In genomic region chr5:137039453-137039852, GRCm38 (mm10) we compare ENCODE assay signal across 21 mouse cellular contexts. TPM values are rescaled to one million over a fixed set of nuclear protein-coding genes. Genes with fewer than 3 reads are reported as not detected.
"Had no signal": no experiment of that assay in that cellular context is flagged by ENCODE, and none has a peak within 500 bp of the region (broad histone marks: within the 10 kb centered on the region; RNA-seq: fewer than 3 reads in every experiment).

No protein-coding gene starts in this region.

- DNase-seq: liver, postnatal 0 days; lung, adult 2 months; lung, postnatal 14 days; lung, postnatal 36 days; right cerebral cortex, postnatal 14 days; thymus, adult 18-20 months; thymus, postnatal 14 days; thymus, postnatal 36 days had no signal

- H3K27ac ChIP-seq: lung, embryonic 15.5 days; macrophage; midbrain, embryonic 13.5 days; midbrain, embryonic 15.5 days; neural tube, embryonic 12.5 days; stomach, embryonic 15.5 days had no signal

- H3K4me2 ChIP-seq: lung, embryonic 15.5 days; midbrain, embryonic 11.5 days; midbrain, embryonic 13.5 days; midbrain, embryonic 15.5 days; neural tube, embryonic 12.5 days; stomach, embryonic 15.5 days had no signal

- H3K9me3 ChIP-seq: lung, embryonic 15.5 days; megakaryocyte, embryonic 14.5 days; midbrain, embryonic 13.5 days; midbrain, embryonic 15.5 days; neural tube, embryonic 12.5 days; stomach, embryonic 15.5 days had no signal

- ATAC-seq: liver, postnatal 0 days; lung, postnatal 0 days; midbrain, embryonic 13.5 days; midbrain, embryonic 15.5 days had no signal

- H3K27me3 ChIP-seq: lung, embryonic 15.5 days; megakaryocyte, embryonic 14.5 days; midbrain, embryonic 13.5 days; midbrain, embryonic 15.5 days; neural tube, embryonic 12.5 days; stomach, embryonic 15.5 days had no signal

- H3K4me1 ChIP-seq: lung, embryonic 15.5 days; midbrain, embryonic 15.5 days; stomach, embryonic 15.5 days had no signal

- H3K4me3 ChIP-seq: lung, embryonic 15.5 days; megakaryocyte, embryonic 14.5 days; midbrain, embryonic 13.5 days; midbrain, embryonic 15.5 days; neural tube, embryonic 12.5 days; stomach, embryonic 15.5 days had no signal

- H3K9ac ChIP-seq: liver, postnatal 0 days; lung, embryonic 15.5 days; midbrain, embryonic 13.5 days; midbrain, embryonic 15.5 days; neural tube, embryonic 12.5 days; stomach, embryonic 15.5 days had no signal

RNA-seq across cellular contexts. Expression of gene Vgf, which starts 13.3 kb away (rescaled TPM):
- total RNA-seq: megakaryocyte progenitor cell, adult 5-6 weeks; monocyte, adult 5-6 weeks; neutrophil, adult 5-6 weeks had no signal
- polyA plus RNA-seq: liver, postnatal 0 days; lung, adult 2 months; macrophage; spleen, adult 2 months had no signal

RNA-seq across cellular contexts. Expression of gene Serpine1, which starts 32.6 kb away (rescaled TPM):
- total RNA-seq: monocyte, adult 5-6 weeks; neutrophil, adult 5-6 weeks had no signal
- polyA plus RNA-seq: midbrain, embryonic 11.5 days had no signal
